Mouse (Mus musculus) large intestine, adult 2 months (tissue): ENCODE measurements around the gene Gm28635. TPM values are rescaled to one million over a fixed set of nuclear protein-coding genes. Genes with fewer than 3 reads are reported as not detected.

Experiments used
- DNase-seq: peaks from one replicate; pipeline ENCODE4 v3.0.0-alpha.2; 2012; ENCODE audit warnings: low read depth, low spot score
- WGBS: fragments of 180-500 bp; shearing (Covaris S2); methylation state at CpG from one replicate; pipeline ENCODE4 v1.1.7; 2018; 5-methylcytosine and 5-hydroxymethylcytosine counted together
- polyA plus RNA-seq: library from polyadenylated mRNA; depleted of rRNA; stranded (reverse); fragments of >200 nt; gene quantifications from 2 replicates; pipeline ENCODE4 v1.2.3, GENCODE M21; 2012

The Gm28635 gene
- polyA plus RNA-seq, 1 experiment = not detected

DNA sequence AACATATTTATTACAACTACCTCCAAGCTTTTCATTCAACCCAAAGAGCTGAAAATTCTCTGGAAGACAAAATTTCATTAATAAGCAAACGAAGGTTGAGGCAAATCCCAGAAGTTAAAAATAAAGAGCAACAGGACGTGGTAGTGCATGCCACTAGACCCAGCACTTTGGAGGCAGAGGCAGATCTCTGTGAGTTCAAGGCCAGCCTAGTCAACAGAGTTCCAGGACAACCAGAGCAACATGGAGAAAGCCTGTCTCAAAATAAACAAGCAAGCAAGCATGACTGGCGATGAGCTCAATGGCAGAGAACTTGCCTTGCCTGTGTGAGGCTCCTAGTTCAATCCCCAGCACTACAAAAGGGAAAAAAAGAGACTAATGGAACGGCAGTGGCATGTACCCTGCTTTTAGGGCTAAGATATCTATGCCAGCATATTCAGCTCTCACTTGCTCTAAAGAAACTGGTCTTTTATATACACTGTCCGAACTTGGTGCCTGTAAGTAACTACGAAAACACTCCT, 30.7 kb downstream of the Gm28635 start:
- DNase-seq = no peak
- 56% methylated on average over 6 of the region's 6 CpGs for WGBS

- no peak for DNase-seq
- 14% methylated on average over 1 of the region's 1 CpGs for WGBS
Observed at GRCm38 (mm10) chr2:84646138-84646537, 31.7 kb downstream of the Gm28635 start.

GRCm38 (mm10) chr2:84640833-84641232, 37.0 kb downstream of the Gm28635 start:
- DNase-seq = no peak

GRCm38 (mm10) chr2:84638428-84639220, 39.2 kb downstream of the Gm28635 start:
- WGBS = 19% methylated on average over 5 of the region's 5 CpGs
- DNase-seq = no peak

GRCm38 (mm10) chr2:84637452-84638165, 40.2 kb downstream of the Gm28635 start:
- WGBS = 12% methylated on average over 7 of the region's 7 CpGs
- no peak for DNase-seq

- DNase-seq = peak; percentile 91
- 10% methylated on average over 8 of the region's 8 CpGs for WGBS
Observed at GRCm38 (mm10) chr2:84636231-84636741, 41.6 kb downstream of the Gm28635 start.

DNA sequence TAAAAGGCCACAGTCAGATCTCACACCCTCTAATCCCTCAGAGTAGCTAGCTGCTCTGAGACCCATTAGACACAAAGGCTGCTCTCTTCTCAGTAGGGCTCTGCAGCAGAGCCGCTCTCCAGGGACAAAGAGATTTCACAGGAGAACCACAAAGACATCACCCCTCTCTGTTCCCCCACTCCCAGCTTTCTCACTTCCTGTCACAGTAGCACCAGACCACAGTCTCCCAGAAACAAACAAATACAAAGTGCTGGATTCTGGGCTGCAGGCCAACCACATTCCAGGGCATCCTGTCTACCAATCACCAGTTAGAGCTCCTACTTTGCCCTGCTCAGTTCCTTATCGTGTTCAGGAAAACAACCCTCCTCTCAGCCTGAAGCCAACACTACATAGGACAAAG, 42.2 kb downstream of the Gm28635 start:
- 2% methylated on average over 2 of the region's 2 CpGs for WGBS
- DNase-seq = no peak

GRCm38 (mm10) chr2:84634934-84635482, 42.8 kb downstream of the Gm28635 start:
- WGBS = 15% methylated on average over 4 of the region's 4 CpGs
- DNase-seq = no peak

DNA sequence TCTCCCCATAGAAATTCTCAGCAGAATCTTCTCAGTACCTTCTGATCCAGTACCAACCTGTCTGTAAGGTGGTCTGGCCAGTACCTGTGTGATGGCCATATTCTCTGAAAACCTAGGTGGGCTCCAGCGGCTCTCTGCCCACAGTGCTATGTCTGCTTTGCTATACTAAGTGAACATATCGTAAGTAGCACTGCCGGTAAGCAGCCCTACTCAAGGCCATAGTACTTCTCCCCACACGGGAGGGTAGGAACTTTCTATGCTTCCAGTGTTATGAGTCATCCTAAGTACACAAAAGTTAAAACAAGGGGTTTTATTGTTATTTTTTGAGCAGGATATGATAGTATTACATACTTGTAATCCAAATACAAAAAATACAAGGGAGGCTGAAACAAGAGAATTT, 43.8 kb downstream of the Gm28635 start:
- DNase-seq = no peak
- 16% methylated on average over 4 of the region's 4 CpGs for WGBS

DNA sequence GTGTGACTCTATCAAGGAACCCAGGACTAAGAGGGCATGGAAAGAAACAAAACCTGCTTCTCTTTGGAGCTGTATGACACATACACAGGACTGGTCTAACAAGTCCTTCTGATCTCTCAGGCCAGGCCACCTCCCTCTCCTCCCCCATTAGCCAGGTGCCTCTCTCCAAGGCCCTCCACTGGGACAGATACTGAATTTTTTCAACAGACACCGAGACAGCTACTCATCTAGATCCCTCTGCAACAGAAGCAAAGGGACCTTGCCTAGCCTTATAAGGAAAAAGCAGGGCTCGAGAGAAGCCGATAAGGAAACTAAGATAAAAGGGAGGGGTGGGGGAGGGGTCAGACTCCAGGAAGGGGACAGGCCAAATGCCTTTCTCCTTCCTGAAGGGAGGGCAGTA, 44.8 kb downstream of the Gm28635 start:
- 4% methylated on average over 3 of the region's 3 CpGs for WGBS
- DNase-seq = no peak

DNA sequence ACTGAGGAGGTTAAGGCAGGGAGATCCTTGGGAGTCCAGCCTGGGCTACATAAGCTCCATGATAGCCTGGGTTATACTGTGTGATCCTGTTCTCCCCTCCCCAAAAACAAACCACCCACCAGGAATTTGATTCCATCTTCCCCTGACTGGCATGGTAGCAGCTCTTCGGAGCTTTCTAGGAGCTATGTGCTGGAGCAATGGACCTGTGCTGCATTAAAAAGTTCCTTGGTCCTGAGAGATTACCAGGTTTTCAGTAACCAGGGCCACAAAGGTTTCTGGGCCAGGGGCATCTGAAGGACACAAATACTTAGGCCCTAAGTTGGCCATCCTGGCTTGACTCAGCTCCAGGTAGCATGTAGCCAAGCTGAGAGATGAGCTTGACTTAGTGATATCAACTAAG, 45.8 kb downstream of the Gm28635 start:
- 97% methylated on average over 1 of the region's 1 CpGs for WGBS
- no peak for DNase-seq

DNA sequence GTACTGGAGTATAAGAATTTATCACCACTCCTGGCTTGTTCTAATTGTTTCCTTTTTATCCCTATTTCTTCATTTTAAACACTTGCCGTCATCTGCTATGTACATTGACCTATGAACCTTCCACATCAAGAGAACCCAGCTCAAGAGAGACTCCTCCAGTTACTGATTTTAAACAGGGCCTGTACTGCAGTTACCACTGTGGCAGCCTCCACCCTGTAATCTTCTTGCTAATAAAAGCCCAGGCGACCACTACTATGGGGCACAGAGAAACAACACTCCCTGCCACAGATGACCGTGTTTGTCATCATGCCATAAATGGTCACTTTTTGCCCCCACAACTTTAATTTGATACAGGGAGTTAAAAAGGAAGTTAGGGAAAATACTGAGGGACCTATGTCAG, 50.8 kb downstream of the Gm28635 start:
- WGBS = 13% methylated on average over 3 of the region's 3 CpGs
- no peak for DNase-seq

DNA sequence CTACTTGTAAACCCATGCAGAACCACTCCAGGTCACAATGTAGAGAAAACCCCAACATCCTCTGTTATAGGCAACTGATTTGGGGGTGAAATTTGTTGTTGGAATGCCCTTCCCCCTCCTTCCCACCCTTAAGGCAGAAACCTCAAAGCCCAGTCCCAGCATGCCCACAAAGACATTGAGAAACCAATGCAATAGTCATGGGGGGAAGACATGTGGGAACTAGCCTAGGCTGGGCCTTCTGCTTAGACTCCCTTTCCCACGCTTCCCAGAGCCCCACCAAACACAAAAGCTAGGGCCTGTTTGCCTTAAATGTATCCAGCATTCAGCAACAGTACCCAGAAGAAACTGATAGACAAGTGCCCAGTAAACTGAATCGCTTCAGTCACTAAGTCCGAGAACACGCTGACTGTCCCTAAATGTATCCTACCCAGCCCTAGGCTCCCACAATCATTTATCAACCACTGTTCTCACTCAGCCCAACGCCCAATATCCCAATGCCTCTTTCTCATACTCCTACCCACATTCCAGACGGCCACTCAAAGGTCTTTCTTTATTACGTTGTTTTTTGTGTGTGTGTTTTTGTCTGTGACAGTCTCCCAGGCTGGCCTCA, 51.4 kb downstream of the Gm28635 start:
- no peak for DNase-seq
- WGBS = 38% methylated on average over 7 of the region's 7 CpGs

DNA sequence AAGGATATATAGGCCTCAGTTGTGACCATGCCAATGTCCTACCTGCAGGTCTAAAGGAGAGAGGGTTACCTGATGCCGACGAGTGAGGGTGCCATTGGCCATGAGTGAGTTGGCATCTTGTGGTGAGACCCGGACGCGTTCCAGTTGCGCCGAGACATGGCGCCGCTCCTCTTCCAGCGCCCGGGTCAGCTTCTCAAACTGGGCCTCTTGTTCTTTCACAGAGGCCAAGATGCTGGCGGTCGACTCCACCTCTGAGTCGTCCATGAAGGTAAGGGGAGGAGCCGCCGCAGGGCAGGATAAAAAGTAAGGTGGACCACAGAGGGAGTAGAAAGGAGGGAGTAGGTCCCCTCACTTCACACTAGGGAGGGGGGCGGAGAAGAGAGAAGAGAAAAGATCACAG, 53.6 kb downstream of the Gm28635 start:
- DNase-seq = no peak
- 92% methylated on average over 17 of the region's 17 CpGs for whole genome bisulfite sequencing

- no peak for DNase-seq
- 62% methylated on average over 3 of the region's 3 CpGs for WGBS
Observed at GRCm38 (mm10) chr2:84623428-84624119, 54.3 kb downstream of the Gm28635 start.

DNA sequence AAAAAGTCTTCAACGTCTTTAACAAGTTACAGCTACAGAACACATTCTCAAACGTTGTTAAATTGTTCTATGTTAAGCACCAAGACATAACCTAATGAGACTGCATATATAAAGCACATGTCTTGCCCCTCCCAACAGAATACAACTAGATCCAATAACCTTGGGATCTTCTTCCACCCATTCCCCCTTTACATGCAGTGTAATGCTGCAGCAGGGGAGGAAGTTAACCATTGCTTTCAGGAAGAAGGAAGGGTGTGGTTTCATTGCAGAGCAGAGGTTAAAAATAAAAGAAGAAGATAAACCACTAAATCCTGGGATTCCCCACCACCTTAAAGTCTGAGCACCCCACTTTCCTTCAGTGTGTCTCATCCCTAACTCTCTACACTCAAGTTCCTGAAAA, 55.2 kb downstream of the Gm28635 start:
- DNase-seq = no peak
- 18% methylated on average over 2 of the region's 2 CpGs for WGBS

- no peak for DNase-seq
- 88% methylated on average over 21 of the region's 21 CpGs for WGBS
Observed at GRCm38 (mm10) chr2:84619646-84620340, 58.0 kb downstream of the Gm28635 start.

GRCm38 (mm10) chr2:84618914-84619313, 58.9 kb downstream of the Gm28635 start:
- WGBS = 12% methylated on average over 2 of the region's 2 CpGs
- peak; percentile 72 for DNase-seq
